Mouse (Mus musculus): ENCODE results near the gene Clasp2. TPM values are rescaled to one million over a fixed set of nuclear protein-coding genes. Genes with fewer than 3 reads are reported as not detected.
"Not testable (repeated sequence)": the region's sequence is repeated elsewhere in the genome, so short reads cannot be mapped to it uniquely, and the experiment has no call there.

Clasp2 gene
- polyA plus RNA-seq, 1 experiment from 2014 or later: 57.9 TPM

DNA sequence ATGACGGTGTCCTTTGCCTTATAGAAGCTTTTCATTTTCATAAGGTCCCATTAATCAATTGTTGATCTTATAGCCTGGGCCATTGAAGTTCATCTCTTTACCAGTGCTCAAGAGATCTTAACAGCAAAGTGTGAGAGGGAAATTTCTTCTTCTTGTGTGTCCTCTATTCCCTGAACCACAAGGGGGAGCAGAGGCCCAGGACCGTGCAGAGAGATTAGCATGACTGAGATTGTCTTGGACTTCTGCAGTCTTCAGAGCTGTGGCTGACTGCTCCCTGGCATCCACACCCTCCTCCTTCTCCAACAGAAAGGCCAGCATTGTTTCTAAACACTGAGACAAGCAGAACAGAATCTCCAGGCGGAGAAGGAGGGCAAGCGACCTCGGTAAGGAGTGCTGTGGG, 22.2 kb upstream of the Clasp2 start:
- Histone ChIP-seq H3K27me3 (ENCODE audit: control insufficient read depth, insufficient read depth, low read length) (no peaks in the 10 kb centered on the region), H3K9ac (ENCODE audit: low read depth, low read length) (no peak overlapping the region), H3K4me3 (ENCODE audit: low read depth, low read length) (no peak overlapping the region), H3K4me2 (replicated peaks; ENCODE audit: low read depth, low read length) (no peak overlapping the region), H3K36me3 (ENCODE audit: control insufficient read depth, insufficient read depth, low read length) (no peaks in the 10 kb centered on the region), H3K9me3 (ENCODE audit: control insufficient read depth, low read length) (no peaks in the 10 kb centered on the region), H3K27ac (ENCODE audit: low read depth, low read length) (no peak overlapping the region), H3K4me1 (replicated peaks; ENCODE audit: control insufficient read depth, insufficient read depth, low read length) (no peaks in the 10 kb centered on the region)
- 37% methylated on average over 5 of the region's 5 CpGs for WGBS
- ATAC-seq (ENCODE audit: low FRiP score) (no peak), DNase-seq (ENCODE audit: low spot score) (peak; percentile 41)

DNA sequence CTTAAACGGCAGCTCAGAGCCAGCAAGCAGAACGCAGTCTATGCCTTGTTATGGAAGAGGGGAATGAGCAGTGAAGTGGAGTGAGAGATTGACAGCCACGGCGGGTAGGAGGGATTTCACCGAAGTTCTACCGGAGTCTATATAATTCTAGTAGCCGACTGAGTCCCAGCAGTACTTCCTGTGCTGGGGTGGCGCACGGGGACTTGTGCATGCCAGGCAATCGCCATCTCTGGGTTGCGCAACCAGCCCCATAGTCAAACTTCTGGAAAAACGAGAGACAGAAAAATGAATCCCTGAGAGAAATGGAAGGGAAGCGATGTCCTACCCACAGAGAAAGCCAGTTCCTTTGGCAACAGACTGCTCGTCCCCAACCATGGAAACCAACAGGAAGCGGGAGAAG, 16.6 kb upstream of the Clasp2 start:
- Histone ChIP-seq H3K4me1 (replicated peaks; ENCODE audit: control insufficient read depth, insufficient read depth, low read length) (no peaks in the 10 kb centered on the region), H3K4me2 (replicated peaks; ENCODE audit: low read depth, low read length) (no peak overlapping the region), H3K9me3 (ENCODE audit: control insufficient read depth, low read length) (no peaks in the 10 kb centered on the region), H3K27ac (ENCODE audit: low read depth, low read length) (no peak overlapping the region), H3K4me3 (ENCODE audit: low read depth, low read length) (no peak overlapping the region), H3K27me3 (ENCODE audit: control insufficient read depth, insufficient read depth, low read length) (no peaks in the 10 kb centered on the region), H3K36me3 (ENCODE audit: control insufficient read depth, insufficient read depth, low read length) (no peaks in the 10 kb centered on the region), H3K9ac (ENCODE audit: low read depth, low read length) (no peak overlapping the region)
- no peak for DNase-seq (ENCODE audit: low spot score)
- 89% methylated on average over 15 of the region's 15 CpGs for WGBS
- no peak for ATAC-seq (ENCODE audit: low FRiP score)

DNA sequence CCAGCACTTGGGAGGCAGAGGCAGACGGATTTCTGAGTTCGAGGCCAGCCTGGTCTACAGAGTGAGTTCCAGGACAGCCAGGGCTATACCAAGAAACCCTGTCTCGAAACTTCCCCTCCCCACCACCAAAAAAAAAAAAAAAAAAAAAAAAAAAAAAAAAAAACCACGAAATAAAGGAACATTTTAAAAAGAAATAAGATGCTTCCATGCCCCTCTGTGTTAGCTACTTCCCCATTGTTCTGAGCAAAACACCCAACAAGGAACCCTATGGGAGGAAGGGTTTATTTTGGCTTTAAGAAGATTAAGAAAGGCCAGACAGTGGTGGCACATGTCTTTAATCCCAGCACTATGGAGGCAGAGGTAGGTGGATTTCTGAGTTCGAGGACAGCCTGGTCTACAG, 15.7 kb upstream of the Clasp2 start:
- not testable (repeated sequence) for H3K4me1 ChIP-seq (replicated peaks; ENCODE audit: control insufficient read depth, insufficient read depth, low read length); H3K27ac ChIP-seq (ENCODE audit: low read depth, low read length); ATAC-seq (ENCODE audit: low FRiP score); H3K9me3 ChIP-seq (ENCODE audit: control insufficient read depth, low read length); H3K36me3 ChIP-seq (ENCODE audit: control insufficient read depth, insufficient read depth, low read length); H3K9ac ChIP-seq (ENCODE audit: low read depth, low read length); H3K27me3 ChIP-seq (ENCODE audit: control insufficient read depth, insufficient read depth, low read length); H3K4me2 ChIP-seq (replicated peaks; ENCODE audit: low read depth, low read length); DNase-seq (ENCODE audit: low spot score); H3K4me3 ChIP-seq (ENCODE audit: low read depth, low read length)
- 91% methylated on average over 4 of the region's 5 CpGs for WGBS

DNA sequence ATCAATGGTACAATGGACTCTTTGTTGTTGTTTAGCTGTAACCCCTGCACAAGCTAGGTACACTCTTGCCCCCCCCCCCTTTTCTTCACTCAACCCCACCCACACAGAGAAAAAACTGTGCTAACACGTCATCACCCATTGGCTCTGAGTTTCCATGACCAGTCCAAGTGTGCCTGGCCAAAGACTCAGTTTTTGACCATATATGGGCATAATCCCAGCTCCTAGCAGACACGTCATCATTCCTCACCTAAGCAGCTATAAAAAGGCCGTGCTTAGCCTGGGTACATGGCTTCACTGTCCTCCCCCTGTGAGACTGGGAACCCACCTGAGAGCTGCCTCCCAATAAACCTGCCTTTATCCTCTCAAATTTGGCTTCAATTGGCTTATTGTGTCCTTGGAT, 15.1 kb upstream of the Clasp2 start:
- H3K27me3 ChIP-seq (ENCODE audit: control insufficient read depth, insufficient read depth, low read length): no peaks in the 10 kb centered on the region
- ATAC-seq (ENCODE audit: low FRiP score): no peak
- no peaks in the 10 kb centered on the region for H3K9me3 ChIP-seq (ENCODE audit: control insufficient read depth, low read length)
- no peaks in the 10 kb centered on the region for H3K36me3 ChIP-seq (ENCODE audit: control insufficient read depth, insufficient read depth, low read length)
- no peak overlapping the region for H3K27ac ChIP-seq (ENCODE audit: low read depth, low read length)
- no peak for DNase-seq (ENCODE audit: low spot score)
- H3K4me1 ChIP-seq (replicated peaks; ENCODE audit: control insufficient read depth, insufficient read depth, low read length): no peaks in the 10 kb centered on the region
- no peak overlapping the region for H3K9ac ChIP-seq (ENCODE audit: low read depth, low read length)
- no peak overlapping the region for H3K4me3 ChIP-seq (ENCODE audit: low read depth, low read length)
- 69% methylated on average over 3 of the region's 3 CpGs for WGBS
- H3K4me2 ChIP-seq (replicated peaks; ENCODE audit: low read depth, low read length): no peak overlapping the region

DNA sequence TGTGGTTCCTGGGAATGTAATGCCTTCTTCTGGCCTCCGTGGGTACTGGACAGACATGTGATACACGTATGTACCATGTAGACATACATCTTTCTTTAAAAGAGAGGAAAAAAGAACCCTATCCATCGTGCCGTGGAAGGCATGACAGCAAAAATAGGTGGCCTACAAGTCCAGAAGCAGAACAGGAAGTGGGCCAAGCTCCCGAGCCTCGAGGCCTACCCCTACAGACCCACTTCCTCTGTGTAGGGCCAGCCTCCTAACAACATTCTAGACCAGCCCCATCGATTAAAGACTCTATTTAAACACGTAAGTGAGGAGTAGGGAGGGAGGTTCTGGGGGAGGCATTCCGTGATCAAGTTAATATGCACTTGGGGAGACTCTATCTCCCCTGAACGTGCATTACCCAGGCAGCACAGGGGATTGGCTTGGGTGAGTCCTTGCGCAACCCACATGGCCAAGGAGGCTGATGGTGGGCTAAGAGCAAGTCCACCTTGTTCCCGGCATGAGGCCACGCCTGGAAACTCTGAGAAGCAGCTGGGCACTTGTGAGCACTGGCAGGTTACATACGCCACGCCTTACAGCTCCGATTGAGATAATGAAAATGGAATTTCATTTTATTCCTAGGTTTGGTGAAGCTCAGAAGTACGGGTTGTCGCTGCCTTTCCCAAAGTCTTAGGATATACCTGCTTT, 14.1 kb upstream of the Clasp2 start:
- no peak overlapping the region for H3K4me3 ChIP-seq (ENCODE audit: low read depth, low read length)
- no peaks in the 10 kb centered on the region for H3K27me3 ChIP-seq (ENCODE audit: control insufficient read depth, insufficient read depth, low read length)
- no peaks in the 10 kb centered on the region for H3K4me1 ChIP-seq (replicated peaks; ENCODE audit: control insufficient read depth, insufficient read depth, low read length)
- DNase-seq (ENCODE audit: low spot score) (no peak), ATAC-seq (ENCODE audit: low FRiP score) (no peak)
- 93% methylated on average over 18 of the region's 18 CpGs for WGBS
- no peak overlapping the region for H3K27ac ChIP-seq (ENCODE audit: low read depth, low read length)
- H3K4me2 ChIP-seq (replicated peaks; ENCODE audit: low read depth, low read length): no peak overlapping the region
- H3K9ac ChIP-seq (ENCODE audit: low read depth, low read length): no peak overlapping the region
- H3K9me3 ChIP-seq (ENCODE audit: control insufficient read depth, low read length): no peaks in the 10 kb centered on the region
- H3K36me3 ChIP-seq (ENCODE audit: control insufficient read depth, insufficient read depth, low read length): no peaks in the 10 kb centered on the region

DNA sequence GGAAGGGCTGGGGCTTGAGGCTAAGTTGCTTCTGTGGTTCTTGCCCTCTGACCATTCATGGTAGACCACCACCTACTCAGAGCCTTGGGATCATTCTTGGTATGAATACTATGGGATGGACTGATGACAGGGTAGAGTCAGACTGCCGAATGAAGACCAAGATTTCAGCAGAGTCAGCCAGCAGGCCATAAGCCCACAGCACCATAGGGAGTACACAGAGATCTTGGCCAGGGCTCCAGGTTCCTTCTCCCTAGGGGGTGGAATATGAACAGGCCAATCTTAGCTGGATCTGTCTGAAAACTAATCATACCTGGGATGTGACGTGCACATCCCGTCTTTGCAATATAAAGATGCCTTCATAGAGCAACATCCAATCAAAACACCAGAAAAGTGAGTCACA, 9.7 kb upstream of the Clasp2 start:
- Histone ChIP-seq H3K4me3 (ENCODE audit: low read depth, low read length) (no peak overlapping the region), H3K9ac (ENCODE audit: low read depth, low read length) (no peak overlapping the region), H3K9me3 (ENCODE audit: control insufficient read depth, low read length) (no peaks in the 10 kb centered on the region), H3K4me2 (replicated peaks; ENCODE audit: low read depth, low read length) (no peak overlapping the region), H3K27ac (ENCODE audit: low read depth, low read length) (no peak overlapping the region), H3K4me1 (replicated peaks; ENCODE audit: control insufficient read depth, insufficient read depth, low read length) (no peaks in the 10 kb centered on the region), H3K36me3 (ENCODE audit: control insufficient read depth, insufficient read depth, low read length) (no peaks in the 10 kb centered on the region), H3K27me3 (ENCODE audit: control insufficient read depth, insufficient read depth, low read length) (no peaks in the 10 kb centered on the region)
- WGBS: 78% methylated on average over 3 of the region's 3 CpGs
- no peak for ATAC-seq (ENCODE audit: low FRiP score)
- DNase-seq (ENCODE audit: low spot score): no peak

DNA sequence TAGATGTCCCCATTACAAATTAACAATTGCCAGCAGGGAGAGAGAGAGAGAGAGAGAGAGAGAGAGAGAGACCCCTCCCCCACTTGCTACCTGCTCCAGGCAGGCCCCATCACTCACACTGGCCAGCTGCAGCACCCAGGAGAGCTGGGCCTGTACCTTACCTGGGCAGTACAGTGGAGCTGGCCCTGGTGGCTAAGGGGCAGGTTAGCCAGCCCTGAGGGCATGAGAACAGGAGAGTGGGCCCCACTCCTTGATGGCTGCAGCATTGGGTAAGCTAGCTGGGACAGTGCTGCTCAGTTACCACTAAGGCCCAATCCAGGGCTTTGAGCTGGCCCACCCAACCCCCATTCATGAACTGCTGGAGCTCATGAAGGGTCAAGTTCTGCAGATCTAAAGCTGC, 5.4 kb upstream of the Clasp2 start:
- ATAC-seq (ENCODE audit: low FRiP score) (no peak), DNase-seq (ENCODE audit: low spot score) (no peak)
- Histone ChIP-seq H3K4me3 (ENCODE audit: low read depth, low read length) (no peak overlapping the region), H3K36me3 (ENCODE audit: control insufficient read depth, insufficient read depth, low read length) (no peaks in the 10 kb centered on the region), H3K9me3 (ENCODE audit: control insufficient read depth, low read length) (no peaks in the 10 kb centered on the region), H3K9ac (ENCODE audit: low read depth, low read length) (no peak overlapping the region), H3K4me1 (replicated peaks; ENCODE audit: control insufficient read depth, insufficient read depth, low read length) (no peaks in the 10 kb centered on the region), H3K27ac (ENCODE audit: low read depth, low read length) (no peak overlapping the region), H3K4me2 (replicated peaks; ENCODE audit: low read depth, low read length) (no peak overlapping the region), H3K27me3 (ENCODE audit: control insufficient read depth, insufficient read depth, low read length) (no peaks in the 10 kb centered on the region)

DNA sequence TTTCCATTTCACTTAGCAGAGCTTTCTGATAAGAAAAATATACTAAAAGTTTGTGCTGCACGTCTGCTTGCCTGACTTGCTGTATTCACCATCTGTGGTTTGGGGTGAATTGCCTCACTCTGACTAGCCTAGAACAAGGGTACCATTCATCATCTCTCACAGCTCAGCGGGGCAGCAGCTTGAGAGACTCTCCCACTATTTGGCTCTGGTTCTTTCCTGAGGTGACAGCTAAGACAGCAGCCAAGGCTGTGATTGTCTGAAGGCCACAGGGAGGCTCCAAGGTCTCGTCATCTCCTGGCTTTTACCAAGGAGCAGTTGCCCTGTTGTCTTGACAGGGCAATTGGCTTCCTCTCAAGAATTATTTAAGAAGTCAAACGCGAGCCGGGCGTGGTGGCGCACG, 3.3 kb upstream of the Clasp2 start:
- DNase-seq (ENCODE audit: low spot score) (no peak), ATAC-seq (ENCODE audit: low FRiP score) (no peak)
- Histone ChIP-seq H3K9ac (ENCODE audit: low read depth, low read length) (no peak overlapping the region), H3K9me3 (ENCODE audit: control insufficient read depth, low read length) (no peaks in the 10 kb centered on the region), H3K27ac (ENCODE audit: low read depth, low read length) (no peak overlapping the region), H3K4me1 (replicated peaks; ENCODE audit: control insufficient read depth, insufficient read depth, low read length) (no peaks in the 10 kb centered on the region), H3K36me3 (ENCODE audit: control insufficient read depth, insufficient read depth, low read length) (no peaks in the 10 kb centered on the region), H3K4me3 (ENCODE audit: low read depth, low read length) (no peak overlapping the region), H3K27me3 (ENCODE audit: control insufficient read depth, insufficient read depth, low read length) (no peaks in the 10 kb centered on the region), H3K4me2 (replicated peaks; ENCODE audit: low read depth, low read length) (no peak overlapping the region)
- 70% methylated on average over 9 of the region's 9 CpGs for WGBS

DNA sequence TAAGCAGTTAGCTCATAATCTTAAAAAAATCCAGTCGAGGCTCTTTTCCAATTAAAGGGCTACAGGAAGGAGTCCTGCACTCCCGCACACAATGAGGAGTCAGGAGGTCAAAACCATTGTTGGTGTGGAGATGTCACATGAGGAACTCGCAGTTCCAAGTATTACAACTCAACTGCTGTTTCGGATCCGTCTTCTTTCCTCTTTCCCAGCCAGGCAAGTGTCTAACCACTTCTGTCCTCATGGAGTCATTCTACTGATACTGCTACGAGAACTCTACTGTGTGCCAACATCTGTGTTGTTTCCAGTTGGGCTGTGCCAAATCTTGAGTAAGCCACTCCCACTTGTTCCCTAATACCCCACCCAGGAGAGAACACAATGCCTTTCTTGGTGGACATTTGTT, 2.3 kb upstream of the Clasp2 start:
- no peak overlapping the region for H3K4me3 ChIP-seq (ENCODE audit: low read depth, low read length)
- no peak overlapping the region for H3K27ac ChIP-seq (ENCODE audit: low read depth, low read length)
- 89% methylated on average over 6 of the region's 6 CpGs for WGBS
- ATAC-seq (ENCODE audit: low FRiP score) (no peak), DNase-seq (ENCODE audit: low spot score) (no peak)
- H3K9me3 ChIP-seq (ENCODE audit: control insufficient read depth, low read length): no peaks in the 10 kb centered on the region
- H3K36me3 ChIP-seq (ENCODE audit: control insufficient read depth, insufficient read depth, low read length): no peaks in the 10 kb centered on the region
- no peak overlapping the region for H3K4me2 ChIP-seq (replicated peaks; ENCODE audit: low read depth, low read length)
- H3K4me1 ChIP-seq (replicated peaks; ENCODE audit: control insufficient read depth, insufficient read depth, low read length): no peaks in the 10 kb centered on the region
- H3K9ac ChIP-seq (ENCODE audit: low read depth, low read length): no peak overlapping the region
- no peaks in the 10 kb centered on the region for H3K27me3 ChIP-seq (ENCODE audit: control insufficient read depth, insufficient read depth, low read length)

Measured in hindbrain, embryonic 11.5 days (tissue).